Mouse (Mus musculus): Measurements from ENCODE around the gene Dock9.

Gene Dock9

GRCm38 (mm10) chr14:121660918-121661317 is 136.7 kb downstream of the Dock9 start:
- ChIA-PET CTCF (no interaction called here), POLR2A (interaction anchor here in 1 of 4 experiments (0.8 kb wide), 1 partner anchor 18 kb away, joined by 3 read pairs; no protein-coding TSS in a partner anchor)

GRCm38 (mm10) chr14:121660167-121660894 is 137.3 kb downstream of the Dock9 start:
- CTCF ChIA-PET = no interaction called here

GRCm38 (mm10) chr14:121659061-121659824 is 138.4 kb downstream of the Dock9 start:
- POLR2A ChIA-PET = interaction anchor here in 3 of 4 experiments (0.7 to 1.5 kb wide), 4 partner anchors 14 to 356 kb away, joined by 3 to 6 read pairs (median 4); no protein-coding TSS in a partner anchor
- CTCF ChIA-PET = interaction anchor here in 1 of 4 experiments (0.6 kb wide), 1 partner anchor 232 kb away, joined by 3 read pairs; no protein-coding TSS in a partner anchor

More at GRCm38 (mm10) chr14:121660167-121660894, 137.3 kb downstream of the Dock9 start:
- POLR2A ChIA-PET = interaction anchor here in 2 of 4 experiments (0.8 to 1.5 kb wide), 3 partner anchors 17 to 138 kb away, joined by 3 to 5 read pairs (median 4); no protein-coding TSS in a partner anchor

DNA sequence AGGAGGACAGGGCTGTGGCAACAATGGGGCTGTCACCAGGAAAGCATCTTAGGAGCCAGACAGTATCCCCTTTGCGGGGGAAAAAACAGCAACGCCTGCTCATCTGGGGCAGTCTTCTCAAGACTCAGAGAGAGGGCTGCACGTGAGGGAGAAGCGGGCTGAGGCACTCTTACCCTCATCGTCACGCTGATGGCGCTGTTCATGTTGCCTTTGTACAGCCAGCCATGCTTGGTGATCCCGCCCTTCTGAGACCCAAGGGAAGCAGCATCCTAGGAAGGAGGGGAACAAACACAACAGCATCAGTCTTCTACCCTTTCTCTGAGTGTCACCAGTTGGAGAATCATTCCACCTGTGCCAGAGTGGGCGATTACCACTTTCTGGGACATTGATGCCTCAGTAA is 139.1 kb downstream of the Dock9 start:
- CTCF ChIA-PET = interaction anchor here in 1 of 4 experiments (0.6 kb wide), 1 partner anchor 233 kb away, joined by 3 read pairs; no protein-coding TSS in a partner anchor
- POLR2A ChIA-PET = interaction anchor here in 1 of 4 experiments (1.0 kb wide), 1 partner anchor 14 kb away, joined by 6 read pairs; no protein-coding TSS in a partner anchor

GRCm38 (mm10) chr14:121657633-121658032 is 140.0 kb downstream of the Dock9 start:
- ChIA-PET CTCF (no interaction called here), POLR2A (no interaction called here)

GRCm38 (mm10) chr14:121656912-121657311 is 140.7 kb downstream of the Dock9 start:
- CTCF ChIA-PET = no interaction called here
- POLR2A ChIA-PET = no interaction called here

- POLR2A ChIA-PET = no interaction called here
- CTCF ChIA-PET = interaction anchor here in 1 of 4 experiments (0.6 kb wide), 1 partner anchor 1319 kb away, joined by 3 read pairs; no protein-coding TSS in a partner anchor
Measured at GRCm38 (mm10) chr14:121654977-121655376, 142.7 kb downstream of the Dock9 start.

DNA sequence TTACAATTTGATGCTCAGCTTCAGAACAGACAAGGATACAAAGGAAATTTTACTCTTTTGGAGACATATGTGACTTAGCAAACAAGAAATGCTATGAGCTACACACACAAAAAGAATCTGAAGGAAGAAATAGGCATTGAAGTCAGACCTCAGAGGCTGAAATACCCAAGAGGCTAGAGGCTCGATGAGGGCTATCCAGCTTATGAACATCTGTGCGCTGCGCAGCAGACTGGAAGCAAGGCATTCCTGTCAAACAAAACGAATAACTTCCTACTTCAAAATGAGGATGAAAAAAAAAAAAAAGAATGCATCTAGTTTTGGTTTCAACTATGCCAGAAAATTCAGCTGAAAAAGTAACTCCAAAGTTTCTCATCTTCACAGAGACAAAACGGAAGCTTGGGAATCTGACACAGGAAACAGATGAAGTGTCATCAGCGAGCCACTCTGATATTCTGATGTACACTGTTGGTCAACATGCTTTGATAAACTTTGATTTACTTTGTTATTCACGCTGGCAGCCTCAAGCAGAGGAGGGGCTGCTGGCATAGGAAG is 143.1 kb downstream of the Dock9 start:
- POLR2A ChIA-PET = no interaction called here
- CTCF ChIA-PET = no interaction called here

DNA sequence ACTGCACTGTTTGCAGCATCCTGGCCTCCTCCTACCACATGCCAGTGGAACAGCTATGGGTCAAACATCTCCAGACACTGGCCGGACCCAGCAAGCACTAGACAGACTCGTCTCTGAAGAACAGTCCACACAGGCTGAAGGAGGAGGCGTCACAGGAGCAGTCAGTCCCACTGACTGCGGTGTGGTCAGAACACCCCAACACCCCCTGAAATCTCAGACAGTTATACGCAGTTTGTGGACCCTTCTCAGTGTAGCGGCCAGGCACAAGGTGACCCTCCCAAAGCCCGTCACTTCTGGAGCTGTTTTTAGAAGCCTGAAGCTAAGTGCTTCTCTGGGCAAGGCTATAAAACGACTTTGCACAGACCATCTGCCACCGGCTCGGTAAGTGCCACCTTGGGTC is 143.9 kb downstream of the Dock9 start:
- ChIA-PET POLR2A (interaction anchor here in 2 of 4 experiments (1.1 to 1.5 kb wide), 3 partner anchors 9 to 11 kb away, joined by 3 to 6 read pairs (median 3); no protein-coding TSS in a partner anchor), CTCF (no interaction called here)

- POLR2A ChIA-PET = interaction anchor here in 2 of 4 experiments (0.6 to 1.5 kb wide), 7 partner anchors 10 to 145 kb away, joined by 3 to 6 read pairs (median 3); partner anchors contain the start of gene Dock9 (in 1 of the 2)
- CTCF ChIA-PET = no interaction called here
Measured at GRCm38 (mm10) chr14:121653241-121653640, 144.4 kb downstream of the Dock9 start.

DNA sequence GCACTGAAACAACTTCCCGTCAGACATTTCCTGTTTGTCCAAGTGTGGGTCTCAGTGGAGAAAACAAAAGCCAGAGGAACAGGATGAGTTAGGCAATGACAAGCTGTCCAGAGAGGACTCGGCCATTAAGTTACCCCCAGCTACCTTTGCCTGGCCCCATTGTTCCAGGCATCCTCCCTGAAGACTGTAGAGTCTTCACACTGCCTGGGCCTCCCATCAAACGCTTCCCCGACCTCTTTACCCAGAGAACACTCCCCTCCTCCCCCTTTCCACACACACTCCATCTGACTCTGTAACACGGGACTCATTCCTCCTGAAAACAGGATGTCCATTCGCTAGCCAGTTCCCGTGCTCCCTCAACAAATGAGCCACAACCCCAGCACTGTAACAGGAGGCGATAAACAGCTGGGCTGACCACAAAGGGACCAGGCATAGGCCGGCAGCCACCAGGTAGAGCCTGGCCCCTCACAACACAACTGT is 149.0 kb downstream of the Dock9 start:
- POLR2A ChIA-PET = interaction anchor here in 1 of 4 experiments (0.6 to 1.3 kb wide), 2 partner anchors 9 to 213 kb away, joined by 3 read pairs; no protein-coding TSS in a partner anchor
- CTCF ChIA-PET = no interaction called here

- ChIA-PET CTCF (no interaction called here), POLR2A (interaction anchor here in 1 of 4 experiments (0.5 kb wide), 1 partner anchor 44 kb away, joined by 3 read pairs; no protein-coding TSS in a partner anchor)
Measured at GRCm38 (mm10) chr14:121647693-121648092, 149.9 kb downstream of the Dock9 start.

- CTCF ChIA-PET = no interaction called here
Measured at GRCm38 (mm10) chr14:121646617-121647016, 151.0 kb downstream of the Dock9 start.

DNA sequence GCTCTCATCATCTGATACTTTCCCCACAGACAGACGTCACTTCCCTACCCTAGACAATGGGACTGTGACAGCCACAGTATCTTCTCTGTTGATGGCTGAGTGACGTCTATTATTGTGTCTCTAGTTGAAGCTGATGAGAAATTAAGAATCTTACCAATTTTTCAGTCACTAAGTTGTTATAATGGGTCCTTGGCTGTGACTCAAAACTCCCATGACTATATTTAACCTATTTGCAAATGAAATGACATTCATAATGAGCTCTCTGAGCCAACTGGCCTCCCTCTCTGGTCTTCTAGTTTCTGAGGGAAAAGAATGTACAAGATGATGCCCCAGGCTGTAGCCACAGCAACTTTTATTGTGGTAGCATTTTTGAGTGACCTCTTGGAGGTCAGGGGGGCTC is 153.3 kb downstream of the Dock9 start:
- ChIA-PET POLR2A (interaction anchor here in 2 of 4 experiments (0.6 to 2.5 kb wide), 3 partner anchors 9 to 105 kb away, joined by 3 to 6 read pairs (median 4); no protein-coding TSS in a partner anchor), CTCF (interaction anchor here in 1 of 4 experiments (1.2 kb wide), 1 partner anchor 10 kb away, joined by 3 read pairs; no protein-coding TSS in a partner anchor)

More at GRCm38 (mm10) chr14:121646617-121647016, 151.0 kb downstream of the Dock9 start:
- POLR2A ChIA-PET = no interaction called here

GRCm38 (mm10) chr14:121641271-121641670 is 156.4 kb downstream of the Dock9 start:
- POLR2A ChIA-PET = interaction anchor here in 1 of 4 experiments (1.8 kb wide), 1 partner anchor 34 kb away, joined by 5 read pairs; no protein-coding TSS in a partner anchor

GRCm38 (mm10) chr14:121636935-121637510 is 160.6 kb downstream of the Dock9 start:
- ChIA-PET CTCF (no interaction called here), POLR2A (no interaction called here)

More at GRCm38 (mm10) chr14:121641271-121641670, 156.4 kb downstream of the Dock9 start:
- CTCF ChIA-PET = interaction anchor here in 1 of 4 experiments (0.9 kb wide), 1 partner anchor 52 kb away, joined by 3 read pairs; no protein-coding TSS in a partner anchor

DNA sequence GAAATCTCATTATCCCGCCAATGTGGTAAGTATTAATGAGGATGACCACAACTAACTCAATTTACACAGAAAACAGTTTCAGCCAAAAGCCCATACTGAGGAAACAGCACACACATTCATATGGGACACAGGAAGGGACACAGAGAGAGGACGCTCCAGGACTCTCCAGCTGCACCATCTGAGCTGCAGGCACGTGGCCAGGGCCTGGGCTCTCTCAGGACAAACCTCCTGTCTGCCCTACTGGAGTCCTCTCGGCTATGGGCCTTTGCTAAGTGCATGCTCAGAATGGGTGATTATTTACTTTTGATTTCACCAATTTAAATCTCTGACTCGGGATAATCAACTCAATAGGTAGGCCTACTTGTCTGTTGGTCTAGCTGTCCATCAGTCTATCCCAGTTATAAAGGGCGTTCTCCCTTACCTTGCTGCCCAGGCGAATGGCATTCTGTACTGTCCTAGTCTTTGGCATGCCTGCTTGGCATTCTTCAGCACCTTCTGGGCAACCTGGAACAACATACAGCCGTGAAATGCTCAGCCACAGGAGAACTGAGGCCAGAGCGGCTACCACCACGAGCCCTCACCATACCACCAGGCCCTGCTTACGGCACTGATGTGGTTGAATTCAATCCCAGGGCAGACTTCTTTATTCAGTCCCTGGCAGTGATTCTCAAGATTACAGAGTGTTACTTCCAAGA is 162.8 kb downstream of the Dock9 start:
- ChIA-PET CTCF (interaction anchor here in 1 of 4 experiments (1.1 kb wide), 1 partner anchor 9 kb away, joined by 3 read pairs; no protein-coding TSS in a partner anchor), POLR2A (interaction anchor here in 1 of 4 experiments (0.7 to 1.6 kb wide), 3 partner anchors 8 to 68 kb away, joined by 3 to 6 read pairs (median 4); no protein-coding TSS in a partner anchor)

All from embryonic stem cell, embryonic (primary cell).